Mouse (Mus musculus) limb, embryonic 11.5 days (tissue): ENCODE results near the gene Apobec1. TPM values are rescaled to one million over a fixed set of nuclear protein-coding genes. Genes with fewer than 3 reads are reported as not detected.

Experiments
- ATAC-seq: fragments of 200-750 bp; cut with Nextera tagmentation; 2 replicates; pipeline ENCODE4 v1.8.0; 2017; ENCODE audit warnings: low read depth; ENCODE audit not compliant: insufficient number of reproducible peaks, low FRiP score, low TSS enrichment
- DNase-seq: peaks from one replicate; pipeline ENCODE4 v3.0.0-alpha.2; 2015; ENCODE audit warnings: low spot score
- H3K27ac ChIP-seq: fragments of 300-500 bp; sonication (generic); replicated peaks from 2 replicates; pipeline ENCODE4 v1.5.1; 2014; ENCODE audit warnings: low read depth, mild to moderate bottlenecking, low read length
- H3K27me3 ChIP-seq: fragments of 300-500 bp; sonication (generic); 2 replicates; pipeline ENCODE4 v1.6.1; 2014; ENCODE audit warnings: mild to moderate bottlenecking, low read length, mixed read lengths; ENCODE audit not compliant: control insufficient read depth, insufficient read depth
- H3K36me3 ChIP-seq: fragments of 300-500 bp; sonication (generic); 2 replicates; pipeline ENCODE4 v1.6.1; 2014; ENCODE audit warnings: mild to moderate bottlenecking, low read length, moderate library complexity, mixed read lengths; ENCODE audit not compliant: control insufficient read depth, insufficient read depth
- H3K4me1 ChIP-seq: fragments of 300-500 bp; sonication (generic); 2 replicates; pipeline ENCODE4 v1.6.1; 2014; ENCODE audit warnings: low read length, mixed read lengths; ENCODE audit not compliant: control insufficient read depth, insufficient read depth
- H3K4me2 ChIP-seq: fragments of 300-500 bp; sonication (generic); 2 replicates; pipeline ENCODE4 v1.6.1; 2014; ENCODE audit warnings: low read depth, mild to moderate bottlenecking, moderate library complexity; ENCODE audit not compliant: severe bottlenecking
- H3K4me3 ChIP-seq: fragments of 300-500 bp; sonication (generic); 2 replicates; pipeline ENCODE4 v1.5.1; 2014; ENCODE audit warnings: low read depth, low read length
- H3K9ac ChIP-seq: fragments of 300-500 bp; sonication (generic); 2 replicates; pipeline ENCODE4 v1.6.1; 2014; ENCODE audit warnings: mild to moderate bottlenecking, low read length
- H3K9me3 ChIP-seq: fragments of 300-500 bp; sonication (generic); 2 replicates; pipeline ENCODE4 v1.6.1; 2016; ENCODE audit warnings: low read length; ENCODE audit not compliant: control insufficient read depth
- WGBS: fragments of 180-500 bp; shearing (Covaris S2); extraction: QIAGEN DNeasy Blood & Tissue Kit; methylation state at CpG from one replicate; pipeline ENCODE4 v1.1.7; 2014; 5-methylcytosine and 5-hydroxymethylcytosine counted together
- polyA plus RNA-seq: library from polyadenylated mRNA; unstranded; fragments of >200 nt; fragmentation: Nextera tagmentation; extraction: Ambion mirVana; gene quantifications from 2 replicates; pipeline ENCODE4 v1.2.1, GENCODE M21; 2014

Apobec1 gene
- polyA plus RNA-seq, 1 experiment from 2014 or later: 0.79 TPM

GRCm38 (mm10) chr6:122600066-122600646, 2.1 kb downstream of the Apobec1 start:
- 87% methylated on average over 7 of the region's 7 CpGs for WGBS
- no peaks in the 10 kb centered on the region for H3K4me1 ChIP-seq
- no peaks in the 10 kb centered on the region for H3K9me3 ChIP-seq
- H3K4me2 ChIP-seq: no peak overlapping the region
- no peaks in the 10 kb centered on the region for H3K36me3 ChIP-seq
- H3K27ac ChIP-seq: no peak overlapping the region
- H3K9ac ChIP-seq: no peak overlapping the region
- no peaks in the 10 kb centered on the region for H3K27me3 ChIP-seq
- H3K4me3 ChIP-seq: no peak overlapping the region
- DNase-seq (no peak), ATAC-seq (no peak)

DNA sequence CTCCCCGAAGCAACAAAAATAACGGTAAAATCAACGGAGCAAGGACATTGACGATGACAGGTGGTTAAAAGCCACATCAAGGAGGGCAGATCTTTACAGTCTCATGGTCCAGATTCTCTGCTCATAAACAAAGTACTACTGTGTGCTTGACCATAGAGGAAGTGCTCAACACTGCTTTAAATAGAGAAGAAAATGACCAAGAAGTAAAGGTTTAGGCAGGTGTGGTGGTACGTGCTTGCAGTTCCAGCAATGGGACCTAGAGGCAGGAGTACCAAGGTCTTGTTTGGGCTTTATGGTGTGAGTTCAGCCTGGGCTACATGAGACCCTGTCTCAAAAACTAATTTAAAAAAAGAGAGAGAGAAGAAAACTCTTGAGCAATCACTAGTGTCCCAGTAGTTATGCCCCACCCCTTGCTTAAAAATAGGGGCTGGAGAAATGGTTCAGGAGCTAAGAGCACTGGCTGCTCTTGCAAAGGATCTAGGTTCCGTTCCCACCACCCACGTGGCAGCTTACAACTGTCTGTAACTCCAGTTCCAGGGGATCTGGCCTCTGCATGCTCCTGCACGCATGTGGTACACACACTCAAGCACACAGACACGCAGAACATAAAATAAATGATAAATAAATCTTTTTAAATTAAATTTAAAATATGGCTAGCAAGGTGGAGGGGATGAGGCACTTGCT, 3.0 kb downstream of the Apobec1 start:
- no peak overlapping the region for H3K9ac ChIP-seq
- no peaks in the 10 kb centered on the region for H3K27me3 ChIP-seq
- DNase-seq (no peak), ATAC-seq (no peak)
- H3K4me2 ChIP-seq: no peak overlapping the region
- 91% methylated on average over 9 of the region's 9 CpGs for WGBS
- no peak overlapping the region for H3K27ac ChIP-seq
- no peaks in the 10 kb centered on the region for H3K9me3 ChIP-seq
- no peaks in the 10 kb centered on the region for H3K4me1 ChIP-seq
- H3K36me3 ChIP-seq: no peaks in the 10 kb centered on the region
- no peak overlapping the region for H3K4me3 ChIP-seq

DNA sequence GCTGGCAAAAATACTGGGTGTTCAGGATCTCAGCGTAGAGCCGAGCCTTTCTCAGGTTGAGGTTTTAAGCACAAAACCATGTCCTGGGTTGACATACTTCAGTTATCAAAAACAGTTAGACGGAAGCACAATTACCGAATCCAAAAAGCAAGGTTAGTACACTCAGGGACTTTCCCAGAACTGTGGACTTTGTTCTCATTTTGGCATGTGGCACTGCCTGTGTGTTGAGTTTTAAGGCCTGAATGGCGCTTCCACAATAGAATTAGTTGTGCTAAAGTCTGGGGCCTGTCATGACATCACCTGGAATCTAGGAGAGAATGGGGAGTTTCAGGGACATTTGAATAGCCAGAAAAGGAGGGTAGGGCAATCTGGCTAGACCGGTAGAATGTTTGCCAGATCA, 3.8 kb downstream of the Apobec1 start:
- no peak overlapping the region for H3K27ac ChIP-seq
- no peak overlapping the region for H3K4me2 ChIP-seq
- H3K27me3 ChIP-seq: no peaks in the 10 kb centered on the region
- no peaks in the 10 kb centered on the region for H3K36me3 ChIP-seq
- no peak for ATAC-seq
- H3K9ac ChIP-seq: no peak overlapping the region
- no peak overlapping the region for H3K4me3 ChIP-seq
- DNase-seq: no peak
- no peaks in the 10 kb centered on the region for H3K9me3 ChIP-seq
- no peaks in the 10 kb centered on the region for H3K4me1 ChIP-seq
- 93% methylated on average over 6 of the region's 6 CpGs for whole genome bisulfite sequencing

- Histone ChIP-seq H3K27me3 (no peaks in the 10 kb centered on the region), H3K9ac (no peak overlapping the region), H3K9me3 (no peaks in the 10 kb centered on the region), H3K27ac (no peak overlapping the region), H3K4me2 (no peak overlapping the region), H3K4me1 (no peaks in the 10 kb centered on the region), H3K4me3 (no peak overlapping the region), H3K36me3 (no peaks in the 10 kb centered on the region)
- 96% methylated on average over 4 of the region's 4 CpGs for WGBS
- no peak for DNase-seq
- no peak for ATAC-seq
Measured at GRCm38 (mm10) chr6:122598014-122598413, 4.2 kb downstream of the Apobec1 start.

DNA sequence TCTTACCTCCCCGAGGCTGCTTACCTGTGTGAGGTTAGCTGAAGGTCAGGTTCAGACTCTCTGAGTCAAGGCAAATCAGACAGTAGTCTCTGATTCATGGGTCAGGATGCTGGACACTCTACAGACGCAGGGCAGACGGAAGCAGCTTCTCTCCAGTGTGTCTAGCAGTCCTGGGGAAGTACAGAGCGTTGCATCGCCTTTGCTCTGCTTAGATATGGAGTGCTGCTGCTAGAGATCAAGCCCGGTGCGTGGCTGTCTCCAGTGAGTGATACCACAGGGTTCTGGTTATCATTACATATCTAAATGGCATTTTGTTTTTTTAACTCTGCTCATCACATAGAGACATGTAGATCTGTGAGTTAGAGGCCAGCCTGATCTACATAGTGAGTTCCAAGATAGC, 5.6 kb downstream of the Apobec1 start:
- no peaks in the 10 kb centered on the region for H3K9me3 ChIP-seq
- no peak overlapping the region for H3K4me3 ChIP-seq
- H3K9ac ChIP-seq: no peak overlapping the region
- H3K4me1 ChIP-seq: no peaks in the 10 kb centered on the region
- WGBS: 82% methylated on average over 7 of the region's 7 CpGs
- no peaks in the 10 kb centered on the region for H3K36me3 ChIP-seq
- DNase-seq (no peak), ATAC-seq (no peak)
- H3K27ac ChIP-seq: no peak overlapping the region
- H3K4me2 ChIP-seq: no peak overlapping the region
- no peaks in the 10 kb centered on the region for H3K27me3 ChIP-seq

GRCm38 (mm10) chr6:122595637-122596036, 6.6 kb downstream of the Apobec1 start:
- H3K4me3 ChIP-seq: no peak overlapping the region
- ATAC-seq (no peak), DNase-seq (peak; percentile 38)
- H3K36me3 ChIP-seq: no peaks in the 10 kb centered on the region
- no peaks in the 10 kb centered on the region for H3K27me3 ChIP-seq
- no peaks in the 10 kb centered on the region for H3K9me3 ChIP-seq
- WGBS: 27% methylated on average over 7 of the region's 7 CpGs
- H3K4me1 ChIP-seq: no peaks in the 10 kb centered on the region
- no peak overlapping the region for H3K27ac ChIP-seq
- H3K4me2 ChIP-seq: no peak overlapping the region
- H3K9ac ChIP-seq: no peak overlapping the region

DNA sequence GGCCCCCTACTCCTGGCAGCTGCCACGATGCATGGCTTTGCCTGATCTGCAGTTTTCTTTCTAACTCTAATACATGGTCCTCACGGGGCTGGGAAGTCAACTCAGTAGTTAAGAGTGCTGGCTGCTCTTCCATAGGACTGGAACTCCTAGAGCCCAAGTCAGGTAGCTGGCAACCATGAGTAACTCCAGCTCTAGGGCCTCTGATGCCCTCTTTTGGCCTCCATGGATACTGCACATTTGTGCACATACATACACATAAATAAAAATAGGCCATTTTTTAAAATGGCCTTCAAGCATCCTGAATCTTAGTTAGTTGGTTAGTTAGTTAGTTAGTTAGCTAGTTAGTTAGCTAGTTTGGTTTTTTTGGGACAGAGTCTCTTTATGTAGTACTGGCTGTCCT, 9.3 kb downstream of the Apobec1 start:
- no peak overlapping the region for H3K4me3 ChIP-seq
- 87% methylated on average over 2 of the region's 2 CpGs for WGBS
- H3K4me2 ChIP-seq: no peak overlapping the region
- H3K9ac ChIP-seq: no peak overlapping the region
- no peaks in the 10 kb centered on the region for H3K27me3 ChIP-seq
- no peaks in the 10 kb centered on the region for H3K36me3 ChIP-seq
- ATAC-seq (no peak), DNase-seq (no peak)
- H3K27ac ChIP-seq: no peak overlapping the region
- no peaks in the 10 kb centered on the region for H3K4me1 ChIP-seq
- H3K9me3 ChIP-seq: no peaks in the 10 kb centered on the region

DNA sequence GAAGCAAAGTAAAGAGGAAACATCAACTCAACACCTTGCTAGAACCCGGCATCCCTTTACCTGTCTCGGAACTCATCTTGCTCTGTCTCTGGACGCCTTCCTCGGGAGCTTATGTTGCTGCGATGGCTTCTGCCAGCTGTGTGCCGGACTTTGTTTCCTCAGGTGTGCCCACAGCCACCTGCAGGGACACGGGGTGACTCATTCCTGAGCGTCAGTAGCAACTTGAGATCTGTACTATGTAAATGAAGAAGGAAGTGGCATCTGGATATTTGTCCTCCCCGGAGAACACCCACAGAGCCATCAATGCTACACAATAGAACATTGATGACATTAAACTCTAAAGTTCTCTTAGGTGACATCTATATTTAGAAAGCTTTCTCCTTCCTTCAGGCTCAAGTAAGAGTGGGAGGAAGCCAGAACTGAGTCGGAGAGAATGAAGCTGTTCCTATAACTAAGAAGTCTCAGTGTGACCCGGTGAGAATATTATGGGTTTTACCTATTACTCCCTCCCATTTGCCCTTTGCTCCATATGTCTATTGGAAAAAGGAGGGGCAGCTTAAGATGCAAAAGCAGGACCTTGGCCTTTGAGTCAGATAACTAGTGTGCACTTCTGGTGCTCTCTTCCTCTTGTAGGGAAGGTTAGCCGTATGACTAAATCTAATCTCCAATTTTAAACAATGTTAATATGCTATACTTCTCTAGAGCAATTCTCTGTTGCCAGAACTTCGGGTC, 11.1 kb downstream of the Apobec1 start:
- 89% methylated on average over 13 of the region's 13 CpGs for WGBS
- Histone ChIP-seq H3K9ac (no peak overlapping the region), H3K36me3 (no peaks in the 10 kb centered on the region), H3K4me1 (no peaks in the 10 kb centered on the region), H3K4me3 (no peak overlapping the region), H3K27me3 (no peaks in the 10 kb centered on the region), H3K9me3 (no peaks in the 10 kb centered on the region), H3K4me2 (no peak overlapping the region), H3K27ac (no peak overlapping the region)
- DNase-seq (no peak), ATAC-seq (no peak)
